Mouse (Mus musculus) limb, embryonic 11.5 days (tissue): Measurements from ENCODE around the gene Rbm44. TPM values are rescaled to one million over a fixed set of nuclear protein-coding genes. Genes with fewer than 3 reads are reported as not detected.

Experiments used
- ATAC-seq: fragments of 200-750 bp; cut with Nextera tagmentation; 2 replicates; pipeline ENCODE4 v1.8.0; 2017; ENCODE audit warnings: low read depth; ENCODE audit not compliant: insufficient number of reproducible peaks, low FRiP score, low TSS enrichment
- DNase-seq: peaks from one replicate; pipeline ENCODE4 v3.0.0-alpha.2; 2015; ENCODE audit warnings: low spot score
- H3K27ac ChIP-seq: fragments of 300-500 bp; sonication (generic); replicated peaks from 2 replicates; pipeline ENCODE4 v1.5.1; 2014; ENCODE audit warnings: low read depth, mild to moderate bottlenecking, low read length
- H3K27me3 ChIP-seq: fragments of 300-500 bp; sonication (generic); 2 replicates; pipeline ENCODE4 v1.6.1; 2014; ENCODE audit warnings: mild to moderate bottlenecking, low read length, mixed read lengths; ENCODE audit not compliant: control insufficient read depth, insufficient read depth
- H3K36me3 ChIP-seq: fragments of 300-500 bp; sonication (generic); 2 replicates; pipeline ENCODE4 v1.6.1; 2014; ENCODE audit warnings: mild to moderate bottlenecking, low read length, moderate library complexity, mixed read lengths; ENCODE audit not compliant: control insufficient read depth, insufficient read depth
- H3K4me1 ChIP-seq: fragments of 300-500 bp; sonication (generic); 2 replicates; pipeline ENCODE4 v1.6.1; 2014; ENCODE audit warnings: low read length, mixed read lengths; ENCODE audit not compliant: control insufficient read depth, insufficient read depth
- H3K4me2 ChIP-seq: fragments of 300-500 bp; sonication (generic); 2 replicates; pipeline ENCODE4 v1.6.1; 2014; ENCODE audit warnings: low read depth, mild to moderate bottlenecking, moderate library complexity; ENCODE audit not compliant: severe bottlenecking
- H3K4me3 ChIP-seq: fragments of 300-500 bp; sonication (generic); 2 replicates; pipeline ENCODE4 v1.5.1; 2014; ENCODE audit warnings: low read depth, low read length
- H3K9ac ChIP-seq: fragments of 300-500 bp; sonication (generic); 2 replicates; pipeline ENCODE4 v1.6.1; 2014; ENCODE audit warnings: mild to moderate bottlenecking, low read length
- H3K9me3 ChIP-seq: fragments of 300-500 bp; sonication (generic); 2 replicates; pipeline ENCODE4 v1.6.1; 2016; ENCODE audit warnings: low read length; ENCODE audit not compliant: control insufficient read depth
- WGBS: fragments of 180-500 bp; shearing (Covaris S2); extraction: QIAGEN DNeasy Blood & Tissue Kit; methylation state at CpG from one replicate; pipeline ENCODE4 v1.1.7; 2014; 5-methylcytosine and 5-hydroxymethylcytosine counted together
- polyA plus RNA-seq: library from polyadenylated mRNA; unstranded; fragments of >200 nt; fragmentation: Nextera tagmentation; extraction: Ambion mirVana; gene quantifications from 2 replicates; pipeline ENCODE4 v1.2.1, GENCODE M21; 2014

Gene Rbm44
- polyA plus RNA-seq, 1 experiment from 2014 or later, result 0.52 TPM

GRCm38 (mm10) chr1:91151509-91151908, 6.6 kb downstream of the Rbm44 start:
- ATAC-seq (no peak), DNase-seq (no peak)
- no peak overlapping the region for H3K9ac ChIP-seq
- no peaks in the 10 kb centered on the region for H3K27me3 ChIP-seq
- no peaks in the 10 kb centered on the region for H3K36me3 ChIP-seq
- no peak overlapping the region for H3K4me3 ChIP-seq
- WGBS, result 80% methylated on average over 2 of the region's 2 CpGs
- H3K27ac ChIP-seq, result no peak overlapping the region
- no peak overlapping the region for H3K4me2 ChIP-seq
- H3K4me1 ChIP-seq, result no peaks in the 10 kb centered on the region
- no peaks in the 10 kb centered on the region for H3K9me3 ChIP-seq

GRCm38 (mm10) chr1:91166798-91167197, 21.9 kb downstream of the Rbm44 start:
- Histone ChIP-seq H3K4me2 (no peak overlapping the region), H3K9ac (no peak overlapping the region), H3K4me3 (no peak overlapping the region), H3K9me3 (no peaks in the 10 kb centered on the region), H3K27me3 (no peaks in the 10 kb centered on the region), H3K4me1 (no peaks in the 10 kb centered on the region), H3K36me3 (no peaks in the 10 kb centered on the region), H3K27ac (no peak overlapping the region)
- DNase-seq, result no peak
- WGBS, result 84% methylated on average over 6 of the region's 6 CpGs
- ATAC-seq, result no peak

GRCm38 (mm10) chr1:91169157-91169556, 24.3 kb downstream of the Rbm44 start:
- Histone ChIP-seq H3K4me2 (no peak overlapping the region), H3K9me3 (no peaks in the 10 kb centered on the region), H3K4me3 (no peak overlapping the region), H3K27ac (no peak overlapping the region), H3K36me3 (no peaks in the 10 kb centered on the region), H3K9ac (no peak overlapping the region), H3K4me1 (no peaks in the 10 kb centered on the region), H3K27me3 (no peaks in the 10 kb centered on the region)
- no peak for DNase-seq
- ATAC-seq, result no peak
- WGBS, result 84% methylated on average over 4 of the region's 4 CpGs

GRCm38 (mm10) chr1:91174796-91175195, 29.9 kb downstream of the Rbm44 start:
- H3K9ac ChIP-seq, result no peak overlapping the region
- ATAC-seq (no peak), DNase-seq (no peak)
- H3K27ac ChIP-seq, result no peak overlapping the region
- H3K4me2 ChIP-seq, result no peak overlapping the region
- H3K4me3 ChIP-seq, result no peak overlapping the region
- no peaks in the 10 kb centered on the region for H3K36me3 ChIP-seq
- WGBS, result 95% methylated on average over 5 of the region's 5 CpGs
- H3K27me3 ChIP-seq, result peaks cover 7% of the 10 kb centered on the region
- H3K9me3 ChIP-seq, result no peaks in the 10 kb centered on the region
- 0 out of 2 replicates have a peak, but pooled peaks cover 4% of the 10 kb centered on the region for H3K4me1 ChIP-seq

GRCm38 (mm10) chr1:91176026-91176425, 31.1 kb downstream of the Rbm44 start:
- no peaks in the 10 kb centered on the region for H3K9me3 ChIP-seq
- H3K9ac ChIP-seq, result no peak overlapping the region
- no peaks in the 10 kb centered on the region for H3K36me3 ChIP-seq
- DNase-seq (no peak), ATAC-seq (no peak)
- 47% methylated on average over 3 of the region's 3 CpGs for WGBS
- no peak overlapping the region for H3K4me3 ChIP-seq
- H3K4me1 ChIP-seq, result 0 out of 2 replicates have a peak, but pooled peaks cover 7% of the 10 kb centered on the region
- H3K4me2 ChIP-seq, result no peak overlapping the region
- H3K27me3 ChIP-seq, result peaks cover 18% of the 10 kb centered on the region
- no peak overlapping the region for H3K27ac ChIP-seq

- WGBS, result 89% methylated on average over 4 of the region's 4 CpGs
Measured at GRCm38 (mm10) chr1:91176871-91177270, 32.0 kb downstream of the Rbm44 start.

GRCm38 (mm10) chr1:91179086-91179485, 34.2 kb downstream of the Rbm44 start:
- no peak for ATAC-seq
- no peak overlapping the region for H3K27ac ChIP-seq
- 0 out of 2 replicates have a peak, but pooled peaks cover 7% of the 10 kb centered on the region for H3K4me1 ChIP-seq
- H3K27me3 ChIP-seq, result peaks cover 22% of the 10 kb centered on the region
- H3K4me3 ChIP-seq, result no peak overlapping the region
- H3K9ac ChIP-seq, result no peak overlapping the region
- H3K9me3 ChIP-seq, result no peaks in the 10 kb centered on the region
- peak; percentile 73 for DNase-seq
- no peaks in the 10 kb centered on the region for H3K36me3 ChIP-seq
- WGBS, result 33% methylated on average over 5 of the region's 5 CpGs
- no peak overlapping the region for H3K4me2 ChIP-seq

More at GRCm38 (mm10) chr1:91176871-91177270, 32.0 kb downstream of the Rbm44 start:
- Histone ChIP-seq H3K4me3 (no peak overlapping the region), H3K4me1 (0 out of 2 replicates have a peak, but pooled peaks cover 7% of the 10 kb centered on the region), H3K9me3 (no peaks in the 10 kb centered on the region), H3K36me3 (no peaks in the 10 kb centered on the region), H3K27me3 (peaks cover 22% of the 10 kb centered on the region), H3K9ac (no peak overlapping the region), H3K27ac (no peak overlapping the region), H3K4me2 (no peak overlapping the region)
- DNase-seq, result no peak
- ATAC-seq, result no peak

- ATAC-seq (peak; percentile 47; the same call in 1 of the 2 replicates), DNase-seq (peak; percentile 40)
- Histone ChIP-seq H3K27ac (no peak within 1 kb of the TSS), H3K27me3 (peaks cover 22% of the 10 kb centered on the region), H3K4me1 (0 out of 2 replicates have a peak, but pooled peaks cover 7% of the 10 kb centered on the region), H3K4me3 (peak within 1 kb of the TSS; percentile 35), H3K4me2 (peak within 1 kb of the TSS; percentile 81), H3K9ac (peak within 1 kb of the TSS; percentile 56), H3K9me3 (no peaks in the 10 kb centered on the region), H3K36me3 (no peaks in the 10 kb centered on the region)
- WGBS, result 5% methylated on average over 37 of the region's 37 CpGs
Measured at GRCm38 (mm10) chr1:91179533-91180173, 34.8 kb downstream of the Rbm44 start, which contains the start of gene Ramp1. TSS of gene Ramp1 (plus strand) at chr1:91179822.
